Mouse (Mus musculus): ENCODE data around the gene Wfdc17. TPM values are rescaled to one million over a fixed set of nuclear protein-coding genes. Genes with fewer than 3 reads are reported as not detected.
A peak's percentile ranks its signal among the peaks of the same experiment; 100 is the strongest.

Wfdc17 gene
- polyA plus RNA-seq, 1 experiment from 2014 or later: 2.7 TPM

- Histone ChIP-seq H3K9me3 (ENCODE audit: control insufficient read depth, low read length) (no peaks in the 10 kb centered on the region), H3K36me3 (ENCODE audit: control insufficient read depth, insufficient read depth, low read length) (no peaks in the 10 kb centered on the region), H3K4me1 (replicated peaks; ENCODE audit: control insufficient read depth, insufficient read depth) (no peaks in the 10 kb centered on the region), H3K27ac (replicated peaks) (no peak overlapping the region), H3K27me3 (ENCODE audit: control insufficient read depth, insufficient read depth, low read length) (no peaks in the 10 kb centered on the region), H3K4me2 (replicated peaks; ENCODE audit: low read depth) (no peak overlapping the region), H3K9ac (ENCODE audit: low read length) (no peak overlapping the region), H3K4me3 (ENCODE audit: low read depth, low read length) (no peak overlapping the region)
- no peak for ATAC-seq (ENCODE audit: low FRiP score, low TSS enrichment)
- no peak for TF ChIP-seq CTCF (IDR thresholded peaks at IDR 0.05; ENCODE audit: low read depth)
- TF ChIP-seq EP300 (optimal IDR thresholded peaks at IDR 0.05): no peak
- 46% methylated on average over 1 of the region's 1 CpGs for WGBS
- DNase-seq (ENCODE audit: low spot score): no peak
Measured at GRCm38 (mm10) chr11:83712671-83713070, 8.9 kb downstream of the Wfdc17 start.

DNA sequence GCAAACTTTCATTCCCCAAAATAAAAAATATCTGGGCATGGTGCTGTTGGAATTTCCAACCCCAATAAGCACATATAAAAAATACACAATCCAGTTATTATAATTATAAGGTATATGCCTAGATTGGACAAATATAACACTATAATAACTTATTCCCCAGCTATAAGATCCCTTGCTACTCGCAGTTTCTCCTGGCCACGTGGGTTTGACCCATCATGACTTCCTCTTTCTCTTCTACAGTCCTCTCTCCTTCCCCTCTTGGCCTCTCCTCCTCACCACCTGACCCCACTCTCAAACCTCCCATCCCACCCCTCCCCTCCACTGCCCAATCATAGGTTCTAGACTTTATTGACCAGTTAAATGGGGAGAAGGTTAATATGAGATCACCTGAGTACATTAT, 10.1 kb downstream of the Wfdc17 start:
- Histone ChIP-seq H3K27me3 (ENCODE audit: control insufficient read depth, insufficient read depth, low read length) (no peaks in the 10 kb centered on the region), H3K27ac (replicated peaks) (no peak overlapping the region), H3K36me3 (ENCODE audit: control insufficient read depth, insufficient read depth, low read length) (no peaks in the 10 kb centered on the region), H3K4me2 (replicated peaks; ENCODE audit: low read depth) (no peak overlapping the region), H3K4me3 (ENCODE audit: low read depth, low read length) (no peak overlapping the region), H3K9ac (ENCODE audit: low read length) (no peak overlapping the region), H3K9me3 (ENCODE audit: control insufficient read depth, low read length) (no peaks in the 10 kb centered on the region), H3K4me1 (replicated peaks; ENCODE audit: control insufficient read depth, insufficient read depth) (no peaks in the 10 kb centered on the region)
- 69% methylated on average over 2 of the region's 2 CpGs for WGBS
- TF ChIP-seq EP300 (optimal IDR thresholded peaks at IDR 0.05) (no peak), CTCF (IDR thresholded peaks at IDR 0.05; ENCODE audit: low read depth) (no peak)
- ATAC-seq (ENCODE audit: low FRiP score, low TSS enrichment) (no peak), DNase-seq (ENCODE audit: low spot score) (no peak)

DNA sequence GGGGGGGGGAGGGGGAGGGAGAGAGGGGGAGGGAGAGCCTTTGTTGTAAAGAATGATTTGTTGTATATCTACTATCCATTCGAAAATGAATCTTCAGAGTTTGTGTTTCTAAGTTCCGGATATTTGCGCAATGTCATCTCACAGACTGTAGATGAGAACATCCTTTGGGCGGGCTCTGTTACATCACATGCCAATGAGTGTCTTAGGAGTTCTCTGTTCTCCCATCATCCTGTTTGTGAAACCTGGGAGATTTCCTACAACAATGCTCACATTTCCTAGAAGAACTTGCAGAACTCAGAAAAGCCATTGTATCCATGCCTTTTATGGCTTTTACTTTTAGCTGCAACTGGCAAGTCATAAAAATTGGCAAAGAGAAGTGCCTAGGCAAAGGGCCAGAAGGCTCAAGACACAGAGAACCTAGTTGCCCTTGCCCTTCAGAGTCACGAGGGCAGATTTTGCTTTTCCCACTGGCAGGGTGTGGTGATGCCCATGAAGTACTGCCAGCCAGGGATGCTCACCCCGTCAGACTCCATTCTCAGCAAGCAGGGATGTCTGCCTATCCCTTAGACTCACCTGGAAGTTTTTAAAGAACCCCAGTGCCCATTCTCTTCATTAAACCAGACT, 13.4 kb downstream of the Wfdc17 start:
- no peak for ATAC-seq (ENCODE audit: low FRiP score, low TSS enrichment)
- Histone ChIP-seq H3K9me3 (ENCODE audit: control insufficient read depth, low read length) (no peaks in the 10 kb centered on the region), H3K9ac (ENCODE audit: low read length) (no peak overlapping the region), H3K4me3 (ENCODE audit: low read depth, low read length) (no peak overlapping the region), H3K4me2 (replicated peaks; ENCODE audit: low read depth) (no peak overlapping the region), H3K36me3 (ENCODE audit: control insufficient read depth, insufficient read depth, low read length) (no peaks in the 10 kb centered on the region), H3K4me1 (replicated peaks; ENCODE audit: control insufficient read depth, insufficient read depth) (no peaks in the 10 kb centered on the region), H3K27me3 (ENCODE audit: control insufficient read depth, insufficient read depth, low read length) (no peaks in the 10 kb centered on the region), H3K27ac (replicated peaks) (no peak overlapping the region)
- no peak for TF ChIP-seq EP300 (optimal IDR thresholded peaks at IDR 0.05)
- TF ChIP-seq CTCF (IDR thresholded peaks at IDR 0.05; ENCODE audit: low read depth): no peak
- WGBS: 72% methylated on average over 6 of the region's 6 CpGs
- DNase-seq (ENCODE audit: low spot score): no peak

DNA sequence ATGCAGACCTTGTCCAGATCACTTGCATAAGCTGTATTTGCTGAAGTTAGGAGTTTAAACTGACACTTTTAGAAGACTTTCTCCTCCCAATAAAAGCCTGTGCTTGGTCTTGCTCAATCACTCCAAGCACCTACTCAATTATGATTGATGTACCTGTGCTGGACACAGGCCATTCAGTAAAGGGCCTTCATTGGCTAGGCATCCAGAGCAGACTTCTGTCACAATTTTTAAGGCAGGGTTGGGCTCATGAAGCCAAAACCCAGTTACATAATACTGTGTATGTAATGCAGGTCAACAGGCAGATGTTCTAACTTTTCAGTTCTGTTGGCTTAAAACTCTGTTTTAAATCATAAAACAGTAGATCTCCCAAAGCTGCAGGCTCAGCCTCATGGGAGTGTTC, 17.0 kb downstream of the Wfdc17 start:
- Histone ChIP-seq H3K27me3 (ENCODE audit: control insufficient read depth, insufficient read depth, low read length) (no peaks in the 10 kb centered on the region), H3K9ac (ENCODE audit: low read length) (no peak overlapping the region), H3K36me3 (ENCODE audit: control insufficient read depth, insufficient read depth, low read length) (no peaks in the 10 kb centered on the region), H3K9me3 (ENCODE audit: control insufficient read depth, low read length) (no peaks in the 10 kb centered on the region), H3K4me2 (replicated peaks; ENCODE audit: low read depth) (no peak overlapping the region), H3K4me3 (ENCODE audit: low read depth, low read length) (no peak overlapping the region), H3K27ac (replicated peaks) (no peak overlapping the region), H3K4me1 (replicated peaks; ENCODE audit: control insufficient read depth, insufficient read depth) (no peaks in the 10 kb centered on the region)
- no peak for DNase-seq (ENCODE audit: low spot score)
- TF ChIP-seq EP300 (optimal IDR thresholded peaks at IDR 0.05) (no peak), CTCF (IDR thresholded peaks at IDR 0.05; ENCODE audit: low read depth) (no peak)
- no peak for ATAC-seq (ENCODE audit: low FRiP score, low TSS enrichment)

GRCm38 (mm10) chr11:83728757-83729432, 25.1 kb downstream of the Wfdc17 start:
- 50% methylated on average over 3 of the region's 3 CpGs for WGBS
- ATAC-seq (ENCODE audit: low FRiP score, low TSS enrichment) (no peak), DNase-seq (ENCODE audit: low spot score) (no peak)
- Histone ChIP-seq H3K9me3 (ENCODE audit: control insufficient read depth, low read length) (no peaks in the 10 kb centered on the region), H3K36me3 (ENCODE audit: control insufficient read depth, insufficient read depth, low read length) (no peaks in the 10 kb centered on the region), H3K4me2 (replicated peaks; ENCODE audit: low read depth) (no peak overlapping the region), H3K27me3 (ENCODE audit: control insufficient read depth, insufficient read depth, low read length) (no peaks in the 10 kb centered on the region), H3K4me3 (ENCODE audit: low read depth, low read length) (no peak overlapping the region), H3K27ac (replicated peaks) (no peak overlapping the region), H3K4me1 (replicated peaks; ENCODE audit: control insufficient read depth, insufficient read depth) (no peaks in the 10 kb centered on the region), H3K9ac (ENCODE audit: low read length) (no peak overlapping the region)
- TF ChIP-seq CTCF (IDR thresholded peaks at IDR 0.05; ENCODE audit: low read depth): peak; percentile 68
- no peak for TF ChIP-seq EP300 (optimal IDR thresholded peaks at IDR 0.05)

GRCm38 (mm10) chr11:83731116-83731515, 27.3 kb downstream of the Wfdc17 start:
- no peak for DNase-seq (ENCODE audit: low spot score)
- Histone ChIP-seq H3K27ac (replicated peaks) (no peak overlapping the region), H3K4me3 (ENCODE audit: low read depth, low read length) (no peak overlapping the region), H3K36me3 (ENCODE audit: control insufficient read depth, insufficient read depth, low read length) (no peaks in the 10 kb centered on the region), H3K9me3 (ENCODE audit: control insufficient read depth, low read length) (no peaks in the 10 kb centered on the region), H3K9ac (ENCODE audit: low read length) (no peak overlapping the region), H3K4me1 (replicated peaks; ENCODE audit: control insufficient read depth, insufficient read depth) (no peaks in the 10 kb centered on the region), H3K4me2 (replicated peaks; ENCODE audit: low read depth) (no peak overlapping the region), H3K27me3 (ENCODE audit: control insufficient read depth, insufficient read depth, low read length) (no peaks in the 10 kb centered on the region)
- ATAC-seq (ENCODE audit: low FRiP score, low TSS enrichment): no peak
- no peak for TF ChIP-seq CTCF (IDR thresholded peaks at IDR 0.05; ENCODE audit: low read depth)
- TF ChIP-seq EP300 (optimal IDR thresholded peaks at IDR 0.05): no peak
- 79% methylated on average over 1 of the region's 1 CpGs for WGBS
